Mouse (Mus musculus): ENCODE results near the gene Map4k3.

DNA sequence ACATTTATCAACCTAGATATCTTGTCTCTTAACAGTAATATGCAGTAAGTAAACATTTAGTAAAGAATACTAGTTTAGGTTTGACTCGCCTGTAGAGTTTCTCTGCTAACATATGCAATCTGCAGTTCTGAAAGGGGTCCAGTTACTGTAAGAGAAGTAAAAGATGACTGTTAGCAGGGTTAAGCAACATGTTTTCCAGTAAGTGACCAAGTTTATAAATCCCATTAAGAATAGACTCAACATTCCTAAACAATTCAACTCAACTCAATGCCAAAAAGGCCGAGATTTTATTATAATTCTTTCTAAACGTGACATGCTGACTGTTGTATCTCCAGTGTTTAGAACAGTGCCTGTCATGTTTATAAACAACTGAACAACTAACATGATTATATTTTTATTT, 74.0 kb downstream of the Map4k3 start:
- TF ChIP-seq CTCF (conservative IDR thresholded peaks at IDR 0.05; ENCODE audit: low read length) = no peak
- TF ChIP-seq NANOG (IDR thresholded peaks at IDR 0.05; ENCODE audit: borderline replicate concordance, low read length) = no peak
- no peak for TF ChIP-seq POU5F1 (IDR thresholded peaks at IDR 0.05; ENCODE audit: borderline replicate concordance, low read length)
